Mouse (Mus musculus) 416B (cell line): ENCODE data around the gene Zscan21.
A peak's percentile ranks its signal among the peaks of the same experiment; 100 is the strongest.

Experiments used
- DNase-seq: peaks from one replicate; pipeline ENCODE4 v3.0.0; 2011; ENCODE audit warnings: low read depth

The Zscan21 gene

GRCm38 (mm10) chr5:138116255-138117198 is at the start of gene Zscan21:
Zscan21 (plus strand) TSS chr5:138116903.
- DNase-seq = peak; percentile 94

- DNase-seq = no peak
These were observed 42.9 kb upstream of the Zscan21 start for GRCm38 (mm10) chr5:138073803-138074202.

- no peak for DNase-seq
These were observed 41.0 kb upstream of the Zscan21 start for GRCm38 (mm10) chr5:138075684-138076083.

GRCm38 (mm10) chr5:138076148-138076547 is 40.6 kb upstream of the Zscan21 start:
- DNase-seq = no peak

- DNase-seq = no peak
These were observed 36.2 kb upstream of the Zscan21 start for GRCm38 (mm10) chr5:138080456-138080855.

- no peak for DNase-seq
These were observed 35.3 kb upstream of the Zscan21 start for GRCm38 (mm10) chr5:138081446-138081845.

- DNase-seq = no peak
These were observed 33.3 kb upstream of the Zscan21 start for GRCm38 (mm10) chr5:138083318-138083900.

GRCm38 (mm10) chr5:138083936-138084335 is 32.8 kb upstream of the Zscan21 start:
- DNase-seq = no peak

- no peak for DNase-seq
These were observed 32.2 kb upstream of the Zscan21 start for GRCm38 (mm10) chr5:138084507-138084906.

- peak; percentile 97 for DNase-seq
These were observed 31.7 kb upstream of the Zscan21 start, which contains the start of gene Zkscan1 for GRCm38 (mm10) chr5:138084996-138085395. Zkscan1 (plus strand) TSS chr5:138085084.

- no peak for DNase-seq
These were observed 31.2 kb upstream of the Zscan21 start for GRCm38 (mm10) chr5:138085421-138085911.

GRCm38 (mm10) chr5:138086842-138087241 is 29.9 kb upstream of the Zscan21 start:
- DNase-seq = no peak

GRCm38 (mm10) chr5:138088366-138088765 is 28.3 kb upstream of the Zscan21 start:
- no peak for DNase-seq

- no peak for DNase-seq
These were observed 27.6 kb upstream of the Zscan21 start for GRCm38 (mm10) chr5:138089108-138089551.

- peak; percentile 55 for DNase-seq
These were observed 26.4 kb upstream of the Zscan21 start for GRCm38 (mm10) chr5:138090271-138090670.

GRCm38 (mm10) chr5:138090737-138091136 is 26.0 kb upstream of the Zscan21 start:
- no peak for DNase-seq

GRCm38 (mm10) chr5:138092771-138093170 is 23.9 kb upstream of the Zscan21 start:
- no peak for DNase-seq

- DNase-seq = no peak
These were observed 22.2 kb upstream of the Zscan21 start for GRCm38 (mm10) chr5:138094474-138094873.

GRCm38 (mm10) chr5:138104976-138105375 is 11.7 kb upstream of the Zscan21 start:
- no peak for DNase-seq

- no peak for DNase-seq
These were observed 9.6 kb upstream of the Zscan21 start for GRCm38 (mm10) chr5:138107130-138107529.

GRCm38 (mm10) chr5:138109847-138110396 is 6.8 kb upstream of the Zscan21 start:
- peak; percentile 29 for DNase-seq

- DNase-seq = peak; percentile 64
These were observed 704 bp downstream of the Zscan21 start for GRCm38 (mm10) chr5:138117199-138118015.
